In the genomic region with DNA sequence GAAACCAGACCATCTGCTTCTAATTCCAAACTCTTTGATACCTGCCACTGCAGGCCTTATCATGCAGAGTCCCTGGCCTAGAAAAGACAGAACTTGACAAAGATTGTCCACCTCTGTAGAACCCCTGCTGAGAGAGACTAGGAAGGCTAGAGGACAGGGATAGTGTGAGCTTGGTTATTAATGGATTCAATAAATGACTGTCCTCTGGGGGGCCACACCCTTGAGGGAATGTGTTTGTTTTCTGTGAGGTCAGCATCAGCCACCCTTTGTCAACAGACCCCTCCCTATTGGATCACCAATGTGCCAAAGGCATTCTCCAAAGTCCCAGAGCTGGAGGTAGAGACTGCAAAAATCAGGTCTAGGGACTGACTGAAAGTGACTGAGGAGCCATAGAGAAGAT, we compare ENCODE assay signal across 32 mouse cellular contexts. TPM values are rescaled to one million over a fixed set of nuclear protein-coding genes. Genes with fewer than 3 reads are reported as not detected.
"Had no signal": no experiment of that assay in that cellular context is flagged by ENCODE, and none has a peak within 500 bp of the region (broad histone marks: within the 10 kb centered on the region; RNA-seq: fewer than 3 reads in every experiment).

No protein-coding gene starts in this region.

- H3K27me3 ChIP-seq: heart, embryonic 13.5 days; heart, embryonic 15.5 days; hindbrain, embryonic 13.5 days; hindbrain, embryonic 15.5 days; intestine, embryonic 15.5 days; limb, embryonic 12.5 days; liver, embryonic 13.5 days had no signal

- H3K9me3 ChIP-seq: heart, embryonic 13.5 days; heart, embryonic 15.5 days; hindbrain, embryonic 13.5 days; hindbrain, embryonic 15.5 days; intestine, embryonic 15.5 days; limb, embryonic 10.5 days; limb, embryonic 12.5 days; liver, embryonic 13.5 days had no signal

- H3K27ac ChIP-seq: heart, adult 2 months; heart, embryonic 13.5 days; heart, embryonic 15.5 days; hindbrain, embryonic 13.5 days; hindbrain, embryonic 15.5 days; hindbrain, postnatal 0 days; intestine, embryonic 15.5 days; limb, embryonic 10.5 days; limb, embryonic 12.5 days; liver, embryonic 13.5 days had no signal

- H3K4me1 ChIP-seq: heart, embryonic 13.5 days; heart, embryonic 15.5 days; hindbrain, embryonic 13.5 days; hindbrain, embryonic 15.5 days; intestine, embryonic 15.5 days; limb, embryonic 10.5 days; limb, embryonic 12.5 days; liver, embryonic 13.5 days had no signal

- H3K4me2 ChIP-seq: heart, embryonic 11.5 days; heart, embryonic 13.5 days; heart, embryonic 15.5 days; hindbrain, embryonic 13.5 days; hindbrain, embryonic 15.5 days; intestine, embryonic 15.5 days; limb, embryonic 12.5 days; liver, embryonic 11.5 days; liver, embryonic 13.5 days had no signal

- H3K4me3 ChIP-seq: heart, adult 2 months; heart, embryonic 13.5 days; heart, embryonic 15.5 days; hindbrain, embryonic 13.5 days; hindbrain, embryonic 15.5 days; intestine, embryonic 15.5 days; limb, embryonic 10.5 days; limb, embryonic 12.5 days; liver, embryonic 13.5 days had no signal

- H3K9ac ChIP-seq: heart, embryonic 13.5 days; heart, embryonic 15.5 days; hindbrain, embryonic 13.5 days; hindbrain, embryonic 15.5 days; intestine, embryonic 15.5 days; limb, embryonic 12.5 days; liver, embryonic 13.5 days had no signal

- H3K36me3 ChIP-seq: heart, embryonic 13.5 days; heart, embryonic 15.5 days; hindbrain, embryonic 13.5 days; hindbrain, embryonic 15.5 days; intestine, embryonic 15.5 days; limb, embryonic 10.5 days; limb, embryonic 12.5 days; liver, embryonic 13.5 days had no signal

- DNase-seq: gastrocnemius, postnatal 14 days; gastrocnemius, postnatal 36 days; heart, adult 11 months; heart, adult 2 months; heart, postnatal 14 days; heart, postnatal 36 days; kidney, adult 18-20 months; kidney, adult 8-10 months; kidney, postnatal 10 days; kidney, postnatal 25 days; layer of hippocampus, adult 9-11 months; layer of hippocampus, postnatal 36 days; liver; liver, embryonic 13.5 days had no signal

- ATAC-seq: hindbrain, postnatal 0 days; intestine, embryonic 15.5 days; intestine, postnatal 0 days had no signal

RNA-seq across cellular contexts. Expression of a gene that starts 2.6 kb away (rescaled TPM):
- polyA plus RNA-seq: hindbrain, embryonic 11.5 days; hindbrain, embryonic 13.5 days; hindbrain, embryonic 15.5 days; hindbrain, postnatal 0 days; kidney, embryonic 14.5 days; kidney, embryonic 16.5 days; limb, embryonic 10.5 days; limb, embryonic 12.5 days had no signal

RNA-seq across cellular contexts. Expression of a gene that starts 20.6 kb away (rescaled TPM):
- polyA plus RNA-seq: heart, embryonic 11.5 days; heart, embryonic 13.5 days; heart, embryonic 15.5 days; heart, postnatal 0 days; hindbrain, embryonic 11.5 days; hindbrain, embryonic 13.5 days; hindbrain, embryonic 15.5 days; hindbrain, postnatal 0 days; intestine, embryonic 15.5 days; kidney, embryonic 14.5 days; kidney, embryonic 16.5 days; large intestine, adult 2 months; limb, embryonic 10.5 days; limb, embryonic 12.5 days; limb, embryonic 14.5 days; liver, embryonic 11.5 days; liver, embryonic 13.5 days had no signal

RNA-seq across cellular contexts. Expression of a gene that starts 21.4 kb away (rescaled TPM):
- polyA plus RNA-seq: gonadal fat pad, adult 2 months; heart, adult 2 months; heart, embryonic 11.5 days; heart, embryonic 13.5 days; heart, embryonic 15.5 days; heart, postnatal 0 days; hindbrain, embryonic 11.5 days; hindbrain, embryonic 13.5 days; hindbrain, embryonic 15.5 days; hindbrain, postnatal 0 days; intestine, embryonic 15.5 days; intestine, postnatal 0 days; kidney, embryonic 14.5 days; kidney, embryonic 16.5 days; large intestine, adult 2 months; limb, embryonic 10.5 days; limb, embryonic 12.5 days; limb, embryonic 14.5 days; liver, embryonic 11.5 days; liver, embryonic 13.5 days had no signal
